Mouse (Mus musculus) thymus, postnatal 36 days (tissue): Measurements from ENCODE around the gene Slc23a2.

Experiments
- DNase-seq, 2 experiments: peaks; one replicate each; pipeline ENCODE4 v3.0.0; 2022; ENCODE audit warnings: mixed read lengths in 2 of 2

Gene Slc23a2

GRCm38 (mm10) chr2:132044320-132045274 lies 100.3 kb downstream of the Slc23a2 start:
- DNase-seq = no peak

DNA sequence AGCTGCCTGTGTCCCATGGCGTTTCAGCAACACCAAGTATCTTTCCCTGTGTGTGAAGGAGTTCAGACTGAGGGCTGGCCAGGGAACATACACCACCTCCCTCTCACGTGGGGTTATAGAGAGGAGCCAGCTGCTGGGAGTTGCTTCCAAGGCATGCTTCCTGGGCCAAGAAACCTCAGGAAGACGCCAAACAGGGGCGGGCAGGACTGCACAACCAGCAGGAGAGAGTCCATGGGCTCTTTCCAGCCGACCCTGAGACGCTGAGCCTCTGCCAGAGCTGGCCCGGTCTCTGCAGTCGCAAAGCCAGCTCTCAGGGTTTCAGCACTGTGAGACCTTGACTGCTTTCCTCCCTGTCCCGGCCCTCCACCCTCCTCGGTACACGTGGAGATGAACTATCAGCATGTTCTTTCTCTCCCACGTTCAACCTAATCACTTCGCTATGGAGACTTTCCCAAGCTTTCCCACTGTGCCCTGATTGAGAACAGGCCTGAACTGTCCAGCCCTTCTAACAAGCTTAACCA lies 101.7 kb downstream of the Slc23a2 start:
- DNase-seq = no peak

- peak; percentile 35 to 55 for DNase-seq
Observed at GRCm38 (mm10) chr2:132039894-132040293, 105.0 kb downstream of the Slc23a2 start.

DNA sequence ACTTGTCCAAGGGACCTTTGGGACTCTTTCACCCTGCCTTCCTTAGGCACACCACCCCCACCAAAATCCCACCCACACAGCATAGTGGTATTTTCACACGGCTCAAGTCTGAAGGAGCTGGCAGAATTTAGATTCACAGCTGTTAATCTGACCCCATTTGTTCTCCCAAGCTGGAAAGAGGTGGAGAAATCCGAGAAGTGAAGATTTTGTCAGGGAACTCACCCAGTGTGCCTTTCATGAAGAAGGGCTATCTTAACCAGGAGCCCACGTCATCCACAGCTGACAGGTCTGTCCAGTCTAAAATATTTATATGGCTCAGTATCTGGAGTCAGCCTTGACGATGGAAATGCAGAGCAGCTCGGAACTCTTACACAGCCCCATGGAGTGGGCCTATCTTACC lies 108.6 kb downstream of the Slc23a2 start:
- no peak for DNase-seq

- DNase-seq = peak; percentile 49 to 67
Observed at GRCm38 (mm10) chr2:132035470-132035835, 109.5 kb downstream of the Slc23a2 start.

- no peak for DNase-seq
Observed at GRCm38 (mm10) chr2:132034590-132035469, 110.1 kb downstream of the Slc23a2 start.

- no peak for DNase-seq
Observed at GRCm38 (mm10) chr2:132031364-132032095, 113.4 kb downstream of the Slc23a2 start.

DNA sequence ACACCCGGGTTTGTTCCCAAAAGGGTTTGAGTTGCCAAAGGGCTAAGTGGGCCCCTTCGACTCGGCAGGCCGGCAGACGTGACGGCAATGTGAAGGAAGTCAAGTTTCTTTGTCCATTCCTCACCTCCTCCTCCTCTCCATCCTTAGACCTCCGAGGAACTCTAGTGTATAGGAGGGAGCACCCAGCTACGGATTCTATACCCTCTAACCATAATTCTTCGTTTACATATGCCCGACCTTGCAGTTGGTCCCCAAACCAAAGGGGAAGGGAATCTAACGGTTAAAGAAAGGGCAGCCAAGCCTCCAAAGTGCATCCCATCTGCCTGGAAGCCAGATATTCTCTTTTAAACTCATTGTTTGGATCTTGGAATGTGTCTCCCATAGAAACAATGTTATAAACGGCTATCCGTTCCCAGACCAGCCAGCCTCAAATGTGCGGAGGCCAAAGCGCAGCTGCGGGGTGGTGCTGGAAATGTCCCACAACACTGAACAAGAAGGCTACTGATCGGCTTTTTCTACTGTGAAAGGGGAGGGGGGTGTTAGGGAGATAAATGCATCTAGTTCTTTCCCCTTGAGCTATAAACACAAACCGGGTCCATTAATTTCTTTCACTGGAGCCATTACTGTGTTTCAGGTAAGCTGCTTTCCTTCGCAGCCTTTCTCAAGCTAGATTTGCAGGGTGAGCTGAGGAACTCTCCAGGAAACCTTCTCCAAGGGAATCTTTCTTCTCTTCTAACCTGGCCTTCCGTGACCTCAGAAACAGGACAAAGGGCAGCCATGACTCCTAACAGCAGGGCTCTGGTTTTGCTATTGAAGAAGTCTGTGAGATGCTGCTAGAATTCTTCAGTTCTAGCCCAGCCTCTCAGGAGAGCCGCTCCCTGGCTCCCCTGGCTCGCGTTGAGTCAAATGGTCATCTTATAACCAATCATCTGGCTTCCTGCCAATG lies 114.2 kb downstream of the Slc23a2 start:
- no peak for DNase-seq

- DNase-seq = peak; percentile 88 to 93
Observed at GRCm38 (mm10) chr2:132029646-132030417, 115.1 kb downstream of the Slc23a2 start, which contains the start of gene Rassf2. Rassf2 (minus strand) TSS chr2:132030258.

- peak; percentile 70 to 79 for DNase-seq
Observed at GRCm38 (mm10) chr2:132028894-132029605, 115.9 kb downstream of the Slc23a2 start.

GRCm38 (mm10) chr2:132028107-132028506 lies 116.8 kb downstream of the Slc23a2 start:
- DNase-seq = no peak

DNA sequence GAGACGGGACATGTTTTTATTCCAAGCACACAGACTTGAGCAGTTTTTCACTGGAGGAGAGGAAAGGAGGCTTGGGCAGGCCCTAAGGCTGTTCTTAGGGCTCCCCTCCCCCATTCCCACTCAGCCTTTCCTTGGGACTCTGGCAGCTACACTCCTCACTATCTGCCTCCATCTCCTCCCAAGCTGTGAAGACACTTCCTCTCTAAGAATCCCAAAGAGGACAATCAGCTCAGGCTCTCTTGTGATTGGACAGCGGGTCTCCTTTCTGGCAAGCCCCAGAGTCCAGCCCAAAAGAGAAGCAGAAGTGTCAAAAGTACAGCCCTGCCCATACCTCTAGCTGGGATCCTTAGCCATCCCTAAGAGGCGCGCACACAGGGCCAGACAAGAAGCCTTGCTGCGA lies 117.5 kb downstream of the Slc23a2 start:
- no peak for DNase-seq

DNA sequence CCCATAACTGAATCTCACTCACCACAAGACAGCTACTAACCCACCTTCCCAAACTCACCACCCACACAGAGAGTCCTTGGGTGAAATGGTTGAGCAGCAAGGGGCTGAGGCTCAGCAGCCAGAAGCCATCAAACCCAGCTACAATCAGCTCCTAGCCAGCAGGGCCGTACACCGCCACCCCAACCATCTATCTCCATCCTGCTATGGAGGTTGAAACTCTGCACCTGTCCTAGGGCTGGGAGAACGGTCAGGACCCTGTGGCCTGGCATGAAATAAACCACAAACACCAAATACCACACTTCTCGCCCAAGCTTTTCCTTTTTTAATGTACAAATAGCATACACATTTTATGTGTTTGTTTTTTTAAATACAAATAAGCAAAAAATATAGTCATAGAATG lies 120.9 kb downstream of the Slc23a2 start:
- no peak for DNase-seq

GRCm38 (mm10) chr2:132022621-132023020 lies 122.3 kb downstream of the Slc23a2 start:
- peak; percentile 52 to 69 for DNase-seq

- DNase-seq = peak in 1 of 2 experiments; percentile 11
Observed at GRCm38 (mm10) chr2:132021616-132022015, 123.3 kb downstream of the Slc23a2 start.

DNA sequence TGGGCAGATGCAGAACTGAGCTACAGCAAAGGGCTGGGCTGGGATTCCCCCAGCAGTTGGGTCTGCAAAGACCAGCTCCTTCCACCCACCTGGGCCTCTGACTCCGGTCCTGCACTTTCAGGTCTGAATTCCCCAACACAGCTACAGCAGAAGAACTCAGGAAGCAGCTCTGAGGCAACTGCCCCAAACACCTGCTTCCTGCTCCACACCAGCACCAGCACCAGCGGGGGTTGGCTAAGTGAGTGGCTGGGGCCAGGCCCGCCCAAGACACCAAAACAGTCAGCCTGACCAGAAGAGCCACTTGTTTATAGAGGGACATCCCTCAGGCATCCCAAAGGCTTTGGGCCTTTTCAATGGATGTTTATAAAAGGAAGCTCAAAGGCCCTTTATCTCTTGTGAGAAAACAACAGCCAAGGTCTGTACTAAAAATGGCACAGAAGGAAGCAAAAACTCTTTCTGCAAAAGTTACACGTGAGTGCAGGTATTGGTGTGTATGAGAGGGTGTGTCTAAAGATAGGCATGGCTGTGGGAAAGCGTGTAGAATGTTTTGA lies 123.8 kb downstream of the Slc23a2 start:
- DNase-seq = peak; percentile 81 to 85

GRCm38 (mm10) chr2:132020420-132020819 lies 124.5 kb downstream of the Slc23a2 start:
- DNase-seq = peak in 1 of 2 experiments; percentile 46

GRCm38 (mm10) chr2:132019372-132019811 lies 125.5 kb downstream of the Slc23a2 start:
- peak; percentile 71 to 72 for DNase-seq

DNA sequence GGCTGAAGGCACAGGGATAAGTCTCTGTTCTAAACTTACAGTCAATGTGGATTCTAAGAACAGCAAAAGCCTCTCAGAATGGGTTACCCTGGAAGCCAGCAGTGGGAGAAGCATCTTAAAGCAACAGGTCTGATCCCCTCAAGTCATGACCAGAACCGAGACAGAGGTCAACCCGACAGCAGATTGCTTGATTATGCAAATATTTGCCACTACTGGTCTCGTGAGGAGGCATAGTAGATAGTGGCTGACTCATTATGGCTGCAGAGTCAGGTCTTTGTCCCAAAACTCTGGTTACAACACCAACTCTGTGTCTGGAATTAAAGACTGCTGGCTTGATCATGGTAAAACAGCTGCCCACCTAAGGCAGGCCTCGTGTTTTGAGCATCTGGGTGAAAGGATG lies 126.8 kb downstream of the Slc23a2 start:
- no peak for DNase-seq
